Mouse (Mus musculus) forebrain, embryonic 12.5 days (tissue): Measurements from ENCODE around the gene Tuba3b. TPM values are rescaled to one million over a fixed set of nuclear protein-coding genes. Genes with fewer than 3 reads are reported as not detected.

ENCODE experiments used
- ATAC-seq: fragments of 200-750 bp; cut with Nextera tagmentation; 2 replicates; pipeline ENCODE4 v1.8.0; 2017; ENCODE audit warnings: moderate TSS enrichment; ENCODE audit not compliant: low FRiP score
- H3K27ac ChIP-seq: fragments of 300-500 bp; sonication (generic); 2 replicates; pipeline ENCODE4 v1.5.1; 2016; ENCODE audit warnings: mild to moderate bottlenecking
- H3K27me3 ChIP-seq: fragments of 300-500 bp; sonication (generic); 2 replicates; pipeline ENCODE4 v1.6.1; 2016; ENCODE audit warnings: mild to moderate bottlenecking
- H3K36me3 ChIP-seq: fragments of 300-500 bp; sonication (generic); replicated peaks from 2 replicates; pipeline ENCODE4 v1.6.1; 2016; ENCODE audit warnings: mild to moderate bottlenecking
- H3K4me1 ChIP-seq: fragments of 300-500 bp; sonication (generic); 2 replicates; pipeline ENCODE4 v1.6.1; 2016
- H3K4me2 ChIP-seq: fragments of 300-500 bp; sonication (generic); 2 replicates; pipeline ENCODE4 v1.6.1; 2016; ENCODE audit warnings: mild to moderate bottlenecking, moderate library complexity
- H3K4me3 ChIP-seq: fragments of 300-500 bp; sonication (generic); replicated peaks from 2 replicates; pipeline ENCODE4 v1.5.1; 2016; ENCODE audit warnings: mild to moderate bottlenecking
- H3K9ac ChIP-seq: fragments of 300-500 bp; sonication (generic); 2 replicates; pipeline ENCODE4 v1.6.1; 2016; ENCODE audit warnings: mild to moderate bottlenecking
- H3K9me3 ChIP-seq: fragments of 300-500 bp; sonication (generic); 2 replicates; pipeline ENCODE4 v1.6.1; 2016
- WGBS: fragments of 180-500 bp; shearing (Covaris S2); methylation state at CpG from one replicate; pipeline ENCODE4 v1.1.7; 2016; 5-methylcytosine and 5-hydroxymethylcytosine counted together
- polyA plus RNA-seq: library from polyadenylated mRNA; unstranded; fragments of >200 nt; fragmentation: Nextera tagmentation; extraction: Ambion mirVana; gene quantifications from 2 replicates; pipeline ENCODE4 v1.2.1, GENCODE M21; 2016

Tuba3b gene
- polyA plus RNA-seq, 1 experiment from 2014 or later, result not detected

- Histone ChIP-seq H3K27me3 (no peaks in the 10 kb centered on the region), H3K4me2 (no peak within 1 kb of the TSS), H3K4me3 (no peak within 1 kb of the TSS), H3K9me3 (no peaks in the 10 kb centered on the region), H3K4me1 (no peaks in the 10 kb centered on the region), H3K36me3 (no peaks in the 10 kb centered on the region), H3K27ac (no peak within 1 kb of the TSS), H3K9ac (no peak within 1 kb of the TSS)
- 90% methylated on average over 7 of the region's 7 CpGs for WGBS
- no peak for ATAC-seq
These were observed 1.3 kb upstream of the Tuba3b start, which contains the start of gene Lmntd1 for GRCm38 (mm10) chr6:145614219-145614618. Gene Lmntd1, minus strand, starts transcription at chr6:145614319.

GRCm38 (mm10) chr6:145616402-145617229 lies 1.1 kb downstream of the Tuba3b start:
- 90% methylated on average over 5 of the region's 5 CpGs for WGBS
- Histone ChIP-seq H3K27me3 (no peaks in the 10 kb centered on the region), H3K9me3 (no peaks in the 10 kb centered on the region), H3K27ac (no peak overlapping the region), H3K9ac (no peak overlapping the region), H3K4me1 (no peaks in the 10 kb centered on the region), H3K36me3 (no peaks in the 10 kb centered on the region), H3K4me3 (no peak overlapping the region), H3K4me2 (no peak overlapping the region)
- ATAC-seq, result no peak

- WGBS, result 95% methylated on average over 4 of the region's 4 CpGs
- Histone ChIP-seq H3K27ac (no peak overlapping the region), H3K36me3 (no peaks in the 10 kb centered on the region), H3K4me1 (no peaks in the 10 kb centered on the region), H3K27me3 (no peaks in the 10 kb centered on the region), H3K4me3 (no peak overlapping the region), H3K4me2 (no peak overlapping the region), H3K9me3 (no peaks in the 10 kb centered on the region), H3K9ac (no peak overlapping the region)
- ATAC-seq, result no peak
These were observed 7.6 kb downstream of the Tuba3b start for GRCm38 (mm10) chr6:145623141-145623540.

GRCm38 (mm10) chr6:145630269-145630668 lies 14.7 kb downstream of the Tuba3b start:
- H3K4me2 ChIP-seq, result no peak overlapping the region
- H3K36me3 ChIP-seq, result no peaks in the 10 kb centered on the region
- no peak overlapping the region for H3K27ac ChIP-seq
- H3K9me3 ChIP-seq, result no peaks in the 10 kb centered on the region
- 73% methylated on average over 6 of the region's 6 CpGs for WGBS
- no peak overlapping the region for H3K9ac ChIP-seq
- no peak for ATAC-seq
- no peaks in the 10 kb centered on the region for H3K27me3 ChIP-seq
- H3K4me1 ChIP-seq, result no peaks in the 10 kb centered on the region
- no peak overlapping the region for H3K4me3 ChIP-seq

- 93% methylated on average over 2 of the region's 2 CpGs for WGBS
- no peaks in the 10 kb centered on the region for H3K27me3 ChIP-seq
- no peak for ATAC-seq
- no peak overlapping the region for H3K4me3 ChIP-seq
- H3K36me3 ChIP-seq, result no peaks in the 10 kb centered on the region
- H3K9me3 ChIP-seq, result peaks cover 1% of the 10 kb centered on the region
- no peaks in the 10 kb centered on the region for H3K4me1 ChIP-seq
- H3K9ac ChIP-seq, result no peak overlapping the region
- H3K27ac ChIP-seq, result no peak overlapping the region
- H3K4me2 ChIP-seq, result no peak overlapping the region
These were observed 18.9 kb downstream of the Tuba3b start for GRCm38 (mm10) chr6:145634454-145634853.

- H3K27ac ChIP-seq, result no peak overlapping the region
- H3K9me3 ChIP-seq, result peaks cover 7% of the 10 kb centered on the region
- no peaks in the 10 kb centered on the region for H3K4me1 ChIP-seq
- no peak overlapping the region for H3K4me3 ChIP-seq
- no peak overlapping the region for H3K4me2 ChIP-seq
- no peaks in the 10 kb centered on the region for H3K36me3 ChIP-seq
- no peaks in the 10 kb centered on the region for H3K27me3 ChIP-seq
- no peak for ATAC-seq
- no peak overlapping the region for H3K9ac ChIP-seq
- 91% methylated on average over 4 of the region's 4 CpGs for WGBS
These were observed 21.1 kb downstream of the Tuba3b start for GRCm38 (mm10) chr6:145636682-145637081.

GRCm38 (mm10) chr6:145638248-145638647 lies 22.7 kb downstream of the Tuba3b start:
- no peak for ATAC-seq
- WGBS, result 93% methylated on average over 6 of the region's 6 CpGs

GRCm38 (mm10) chr6:145640971-145641506 lies 25.5 kb downstream of the Tuba3b start:
- Histone ChIP-seq H3K27me3 (no peaks in the 10 kb centered on the region), H3K9me3 (peaks cover 7% of the 10 kb centered on the region), H3K36me3 (no peaks in the 10 kb centered on the region), H3K4me2 (no peak overlapping the region), H3K4me3 (no peak overlapping the region), H3K27ac (no peak overlapping the region), H3K4me1 (no peaks in the 10 kb centered on the region), H3K9ac (no peak overlapping the region)
- ATAC-seq, result no peak
- WGBS, result 93% methylated on average over 4 of the region's 4 CpGs

More at GRCm38 (mm10) chr6:145638248-145638647, 22.7 kb downstream of the Tuba3b start:
- Histone ChIP-seq H3K27me3 (no peaks in the 10 kb centered on the region), H3K27ac (no peak overlapping the region), H3K9ac (no peak overlapping the region), H3K4me1 (no peaks in the 10 kb centered on the region), H3K9me3 (peaks cover 7% of the 10 kb centered on the region), H3K36me3 (no peaks in the 10 kb centered on the region), H3K4me3 (no peak overlapping the region), H3K4me2 (no peak overlapping the region)

GRCm38 (mm10) chr6:145651976-145652375 lies 36.4 kb downstream of the Tuba3b start:
- H3K4me3 ChIP-seq, result no peak overlapping the region
- no peak for ATAC-seq
- no peaks in the 10 kb centered on the region for H3K36me3 ChIP-seq
- H3K9me3 ChIP-seq, result 0 out of 2 replicates have a peak, but pooled peaks cover 4% of the 10 kb centered on the region
- H3K27ac ChIP-seq, result no peak overlapping the region
- H3K9ac ChIP-seq, result no peak overlapping the region
- 73% methylated on average over 2 of the region's 2 CpGs for WGBS
- H3K4me1 ChIP-seq, result peaks cover 9% of the 10 kb centered on the region; the same call in 1 of the 2 replicates
- no peak overlapping the region for H3K4me2 ChIP-seq
- no peaks in the 10 kb centered on the region for H3K27me3 ChIP-seq

- Histone ChIP-seq H3K27ac (no peak overlapping the region), H3K9ac (no peak overlapping the region), H3K36me3 (no peaks in the 10 kb centered on the region), H3K9me3 (0 out of 2 replicates have a peak, but pooled peaks cover 4% of the 10 kb centered on the region), H3K4me3 (no peak overlapping the region), H3K4me1 (peaks cover 9% of the 10 kb centered on the region; the same call in 1 of the 2 replicates), H3K4me2 (no peak overlapping the region), H3K27me3 (no peaks in the 10 kb centered on the region)
- WGBS, result 85% methylated on average over 5 of the region's 5 CpGs
- no peak for ATAC-seq
These were observed 37.4 kb downstream of the Tuba3b start for GRCm38 (mm10) chr6:145652986-145653385.

- 78% methylated on average over 5 of the region's 5 CpGs for WGBS
- no peak overlapping the region for H3K4me3 ChIP-seq
- peaks cover 9% of the 10 kb centered on the region; the same call in 1 of the 2 replicates for H3K4me1 ChIP-seq
- 0 out of 2 replicates have a peak, but pooled peaks cover 4% of the 10 kb centered on the region for H3K9me3 ChIP-seq
- no peaks in the 10 kb centered on the region for H3K27me3 ChIP-seq
- H3K9ac ChIP-seq, result no peak overlapping the region
- H3K4me2 ChIP-seq, result no peak overlapping the region
- H3K27ac ChIP-seq, result no peak overlapping the region
- H3K36me3 ChIP-seq, result no peaks in the 10 kb centered on the region
- no peak for ATAC-seq
These were observed 38.1 kb downstream of the Tuba3b start for GRCm38 (mm10) chr6:145653626-145654025.

GRCm38 (mm10) chr6:145654062-145654836 lies 38.7 kb downstream of the Tuba3b start:
- ATAC-seq, result peak; percentile 49; the same call in 1 of the 2 replicates
- H3K9ac ChIP-seq, result no peak overlapping the region
- peaks cover 9% of the 10 kb centered on the region; the same call in 1 of the 2 replicates for H3K4me1 ChIP-seq
- no peak overlapping the region for H3K4me2 ChIP-seq
- H3K36me3 ChIP-seq, result no peaks in the 10 kb centered on the region
- no peak overlapping the region for H3K4me3 ChIP-seq
- H3K9me3 ChIP-seq, result 0 out of 2 replicates have a peak, but pooled peaks cover 4% of the 10 kb centered on the region
- H3K27ac ChIP-seq, result no peak overlapping the region
- no peaks in the 10 kb centered on the region for H3K27me3 ChIP-seq
- 75% methylated on average over 8 of the region's 8 CpGs for WGBS
